In the genomic region with DNA sequence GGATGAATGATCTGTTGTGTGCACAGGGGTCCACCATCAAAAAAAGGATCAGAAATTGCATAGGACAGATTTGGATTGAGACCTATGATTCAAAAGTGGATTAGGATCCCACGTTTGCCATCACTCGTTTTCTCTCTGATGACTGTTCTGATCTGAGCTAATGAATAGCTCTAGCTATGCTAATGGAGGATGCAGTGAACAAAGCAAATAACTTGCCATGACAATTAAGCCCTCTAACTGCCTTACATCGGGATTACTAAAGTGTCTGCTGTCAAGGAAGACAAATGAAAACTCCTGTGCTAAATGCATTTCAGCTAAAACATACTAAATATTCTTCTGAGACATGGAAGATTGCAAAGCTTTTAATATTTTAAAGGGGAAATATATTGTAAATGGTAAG, we compare ENCODE assay signal across 17 mouse cellular contexts.
"Had no signal": no experiment of that assay in that cellular context is flagged by ENCODE, and none has a peak within 500 bp of the region (broad histone marks: within the 10 kb centered on the region; RNA-seq: fewer than 3 reads in every experiment).

No protein-coding gene starts in this region.

- DNase-seq: lung, adult 18-20 months; lung, embryonic 14.5 days; lung, postnatal 10 days; lung, postnatal 4 days; right cerebral cortex, adult 18-20 months; right cerebral cortex, postnatal 25 days; right cerebral cortex, postnatal 4 days; spleen, adult 18-20 months; thymus, adult 18-20 months; thymus, postnatal 14 days; thymus, postnatal 36 days had no signal

- H3K4me1 ChIP-seq: midbrain, embryonic 10.5 days; midbrain, embryonic 12.5 days; neural tube, embryonic 13.5 days; neural tube, embryonic 15.5 days had no signal

- H3K4me2 ChIP-seq: lung, embryonic 14.5 days; midbrain, embryonic 12.5 days; neural tube, embryonic 13.5 days; neural tube, embryonic 15.5 days had no signal

- H3K27ac ChIP-seq: midbrain, embryonic 10.5 days; midbrain, embryonic 12.5 days; neural tube, embryonic 13.5 days; neural tube, embryonic 15.5 days had no signal

- H3K9ac ChIP-seq: lung, embryonic 14.5 days; midbrain, embryonic 12.5 days; neural tube, embryonic 13.5 days; neural tube, embryonic 15.5 days had no signal

- ATAC-seq: midbrain, embryonic 16.5 days had no signal

- H3K4me3 ChIP-seq: midbrain, embryonic 10.5 days; midbrain, embryonic 12.5 days; myocyte; neural tube, embryonic 13.5 days; neural tube, embryonic 15.5 days had no signal

- H3K27me3 ChIP-seq: midbrain, embryonic 12.5 days; neural tube, embryonic 13.5 days; neural tube, embryonic 15.5 days had no signal

- H3K9me3 ChIP-seq: midbrain, embryonic 10.5 days; midbrain, embryonic 12.5 days; neural tube, embryonic 13.5 days; neural tube, embryonic 15.5 days had no signal

- H3K36me3 ChIP-seq: midbrain, embryonic 10.5 days; midbrain, embryonic 12.5 days; neural tube, embryonic 13.5 days; neural tube, embryonic 15.5 days had no signal
